8 mouse cellular contexts compared by ENCODE assay signal in genomic region chr2:156862041-156862717, GRCm38 (mm10). TPM values are rescaled to one million over a fixed set of nuclear protein-coding genes. Genes with fewer than 3 reads are reported as not detected.
A peak's percentile ranks its signal among the peaks of the same experiment; 100 is the strongest.
DNase-seq lines count a peak whose midpoint lies in the region; ATAC-seq lines count a peak whose summit lies in the region.

No protein-coding gene starts in this region.

- no peaks in the 10 kb centered on the region for H3K27me3 ChIP-seq in heart, embryonic 15.5 days

- H3K9me3 ChIP-seq in heart, embryonic 15.5 days (replicated peaks) = no peaks in the 10 kb centered on the region

- H3K4me3 ChIP-seq in brown adipose tissue, adult 24 weeks (ENCODE audit: insufficient read depth, low read depth, low read length) = peak overlapping the region; percentile 92
- peak overlapping the region; percentile 90 for H3K4me3 ChIP-seq in heart, embryonic 15.5 days

- under 1% methylated on average over 19 of the region's 19 CpGs for WGBS in heart, embryonic 15.5 days

- peaks cover 17% of the 10 kb centered on the region for H3K36me3 ChIP-seq in heart, embryonic 15.5 days

- peak overlapping the region; percentile 92 for H3K27ac ChIP-seq in brown adipose tissue, adult 24 weeks (replicated peaks; ENCODE audit: low read depth, low read length)
- H3K27ac ChIP-seq in heart, embryonic 15.5 days = peak overlapping the region; percentile 90

- peak overlapping the region; percentile 76 for H3K4me2 ChIP-seq in heart, embryonic 15.5 days

- peak; percentile 43 to 49 for DNase-seq in cerebellum, postnatal 25 days
- no peak for DNase-seq in cerebellum, adult 11 months
- peak; percentile 61 for DNase-seq in CD4-positive, CD25-positive, alpha-beta regulatory T cell, adult 2 months (ENCODE audit: low read depth, low spot score)
- peak; percentile 60 for DNase-seq in kidney, postnatal 14 days
- peak; percentile 73 for DNase-seq in mesoderm, embryonic 11.5 days (ENCODE audit: low read depth, low spot score)
- peak; percentile 63 for DNase-seq in thymus, postnatal 0 days (ENCODE audit: low spot score)

- H3K9ac ChIP-seq in heart, embryonic 15.5 days = peak overlapping the region; percentile 62

- H3K4me1 ChIP-seq in brown adipose tissue, adult 24 weeks (ENCODE audit: control insufficient read depth, insufficient read depth, insufficient read length, low read length) = peaks cover 5% of the 10 kb centered on the region; the same call in 1 of the 2 replicates
- H3K4me1 ChIP-seq in heart, embryonic 15.5 days (replicated peaks) = peaks cover 38% of the 10 kb centered on the region

- ATAC-seq in heart, embryonic 15.5 days (replicated peaks; ENCODE audit: insufficient number of reproducible peaks, insufficient read depth, low FRiP score, low read depth) = no peak

RNA-seq across cellular contexts. Expression of gene Rab5if, which starts 0.7 kb away (rescaled TPM):
- 285 and 371 TPM in 2 replicates for polyA plus RNA-seq in brown adipose tissue, adult 24 weeks (2012; ENCODE audit: insufficient read depth, insufficient read length, missing spikeins)
- 152 and 164 TPM in 2 replicates for polyA plus RNA-seq in heart, embryonic 15.5 days (2015; fragmentation: Nextera tagmentation; extraction: Ambion mirVana)
- polyA plus RNA-seq in thymus, postnatal 0 days (2015; fragmentation: Nextera tagmentation; extraction: Ambion mirVana) = 178 and 179 TPM in 2 replicates

RNA-seq across cellular contexts. Expression of gene 4930518I15Rik, which starts 4.4 kb away (rescaled TPM):
- polyA plus RNA-seq in brown adipose tissue, adult 24 weeks (2012; ENCODE audit: insufficient read depth, insufficient read length, missing spikeins) = 0.83 and 1.3 TPM in 2 replicates
- polyA plus RNA-seq in heart, embryonic 15.5 days (2015; fragmentation: Nextera tagmentation; extraction: Ambion mirVana) = 4.8 and 5.7 TPM in 2 replicates
- 4.3 and 8.4 TPM in 2 replicates for polyA plus RNA-seq in thymus, postnatal 0 days (2015; fragmentation: Nextera tagmentation; extraction: Ambion mirVana)

RNA-seq across cellular contexts. Expression of gene Tgif2, which starts 22.4 kb away (rescaled TPM):
- not detected in 2 replicates for polyA plus RNA-seq in brown adipose tissue, adult 24 weeks (2012; ENCODE audit: insufficient read depth, insufficient read length, missing spikeins)
- polyA plus RNA-seq in heart, embryonic 15.5 days (2015; fragmentation: Nextera tagmentation; extraction: Ambion mirVana) = 23.6 and 34.1 TPM in 2 replicates
- polyA plus RNA-seq in thymus, postnatal 0 days (2015; fragmentation: Nextera tagmentation; extraction: Ambion mirVana) = 17.2 and 19.2 TPM in 2 replicates

RNA-seq across cellular contexts. Expression of gene Sla2, which starts 24.8 kb away (rescaled TPM):
- 0.42 TPM in 1 of 2 replicates, not detected in the other for polyA plus RNA-seq in brown adipose tissue, adult 24 weeks (2012; ENCODE audit: insufficient read depth, insufficient read length, missing spikeins)
- 0.58 and 4.4 TPM in 2 replicates for polyA plus RNA-seq in heart, embryonic 15.5 days (2015; fragmentation: Nextera tagmentation; extraction: Ambion mirVana)
- polyA plus RNA-seq in thymus, postnatal 0 days (2015; fragmentation: Nextera tagmentation; extraction: Ambion mirVana) = 104 and 115 TPM in 2 replicates

Comparison
In these comparisons a context has a peak if more than half of its experiments do, and no peak if none do; other contexts are left out.
1. RNA of gene Tgif2, which starts 22.4 kb away (polyA plus RNA-seq): 23.6 to 34.1 TPM in heart, embryonic 15.5 days and 17.2 to 19.2 TPM in thymus, postnatal 0 days; not detected in brown adipose tissue, adult 24 weeks; every median in the first group is over 10 times any median in the second.